Mouse (Mus musculus) small intestine, adult 2 months (tissue): Measurements from ENCODE around the gene Oas3.

Experiments used
- CTCF ChIP-seq: fragments of 200-500 bp; IDR thresholded peaks from 2 replicates; pipeline ENCODE4 v1.5.1; 2012; ENCODE audit warnings: low read depth, mild to moderate bottlenecking, control low read depth, inconsistent platforms, low read length, moderate library complexity, mixed read lengths; ENCODE audit not compliant: insufficient replicate concordance, insufficient read length; ENCODE audit errors: extremely low read depth
- POLR2A ChIP-seq: fragments of 200-500 bp; IDR thresholded peaks from 2 replicates; pipeline ENCODE4 v1.6.1; 2012; ENCODE audit warnings: low read depth, mild to moderate bottlenecking, control low read depth, inconsistent platforms, low read length, moderate library complexity

DNA sequence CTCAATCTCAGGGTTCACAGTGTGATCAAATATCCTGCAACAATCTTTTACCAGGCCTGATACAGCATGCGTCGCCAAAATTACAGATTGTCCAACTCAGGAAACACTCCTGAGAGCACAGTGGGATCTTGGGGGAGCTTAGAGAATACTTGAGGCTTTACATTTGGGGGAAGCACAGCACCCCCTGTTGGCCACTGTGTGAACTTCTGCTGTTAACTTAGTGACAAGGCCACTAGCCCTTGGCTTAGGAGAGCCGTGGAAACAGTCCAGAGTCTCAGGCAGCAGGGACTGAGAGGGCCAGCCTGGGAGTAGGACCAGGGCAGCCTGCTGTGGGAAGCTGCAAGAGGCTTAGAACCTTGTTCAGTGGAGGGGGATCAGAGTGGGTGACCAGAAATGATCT, 38.5 kb upstream of the Oas3 start:
- peak; percentile 56; the same call in 1 of the 2 replicates for TF ChIP-seq CTCF
- no peak for TF ChIP-seq POLR2A
